Mouse (Mus musculus) left cerebral cortex, postnatal 14 days (tissue): Measurements from ENCODE around the gene Ilf2. TPM values are rescaled to one million over a fixed set of nuclear protein-coding genes. Genes with fewer than 3 reads are reported as not detected.

Experiments used
- DNase-seq, 2 experiments: peaks; one replicate each; pipeline ENCODE4 v3.0.0; 2021 to 2022; ENCODE audit warnings: low spot score in 2 of 2, mixed read lengths in 1 of 2
- intact Hi-C: fragments of 180-260 bp; cut with DNase I; formaldehyde crosslinking; loops from one replicate; pipeline ENCODE4 v1.15.1; 2025
- total RNA-seq, 2 experiments: library from RNA; stranded (reverse); gene quantifications; 2 replicates each; pipeline ENCODE4 v1.2.3; 2021

The Ilf2 gene
- total RNA-seq, 2 experiments from 2014 or later: 88.9 to 91.5 TPM

DNA sequence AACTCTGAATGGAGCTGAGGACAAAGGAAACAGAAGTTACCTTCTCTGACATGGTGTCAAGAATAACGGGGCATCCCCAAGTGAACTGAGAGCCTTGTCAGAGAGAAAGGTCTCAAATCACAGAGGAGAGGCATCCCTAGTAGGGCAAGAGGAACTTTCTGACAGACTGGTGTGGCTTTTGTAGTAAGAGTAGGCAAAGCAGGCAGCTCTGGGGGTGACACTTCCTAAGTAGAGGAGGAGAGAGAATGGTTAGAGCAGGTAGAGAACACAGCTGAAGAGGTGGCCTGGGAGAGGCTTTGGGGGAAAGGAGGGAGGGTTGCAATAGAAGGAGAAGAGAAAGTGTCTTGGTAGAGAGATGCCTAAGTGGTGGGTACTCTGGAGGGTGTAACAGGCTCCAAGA is 59.5 kb downstream of the Ilf2 start:
- DNase-seq: no peak
- intact Hi-C loops: no loop called here

GRCm38 (mm10) chr3:90537141-90537904 is 61.4 kb downstream of the Ilf2 start, which contains the start of gene S100a16:
Gene S100a16 (plus strand): TSS chr3:90537254.
- DNase-seq: peak in 1 of 2 experiments; percentile 38
- intact Hi-C loops: no loop called here

- DNase-seq: no peak
- intact Hi-C loops: no loop called here
These were observed 62.0 kb downstream of the Ilf2 start for GRCm38 (mm10) chr3:90537905-90538296.

Other genes with a start within 250 kb of the Ilf2 start
- 10 to 100 TPM; 38.8 to 44.5 TPM for gene Jtb, start 244.5 kb upstream of the Ilf2 start, total RNA-seq
- gene Creb3l4, start 232.6 kb upstream of the Ilf2 start, total RNA-seq: under 1 TPM in 1 of 2 experiments, not detected in 1; 0.23 TPM
- gene Slc39a1, start 228.0 kb upstream of the Ilf2 start, total RNA-seq: 10 to 100 TPM; 50.5 to 51.9 TPM
- 10 to 100 TPM; 30.5 to 31.6 TPM for gene Crtc2, start 222.0 kb upstream of the Ilf2 start, total RNA-seq
- 10 to 100 TPM; 28.2 to 29.4 TPM for gene Dennd4b, start 210.9 kb upstream of the Ilf2 start, total RNA-seq
- gene Gatad2b, start 182.9 kb upstream of the Ilf2 start, total RNA-seq: 10 to 100 TPM; 89.0 to 96.0 TPM
- 1 to 10 TPM; 5.1 to 6.2 TPM for gene Slc27a3, start 86.2 kb upstream of the Ilf2 start, total RNA-seq
- gene Ints3, start 42.5 kb upstream of the Ilf2 start, total RNA-seq: 10 to 100 TPM; 61.4 to 65.3 TPM
- 1 to 10 TPM; 3.4 TPM for gene Npr1, start 10.3 kb upstream of the Ilf2 start, total RNA-seq
- gene Snapin, start 14.9 kb downstream of the Ilf2 start, total RNA-seq: 10 to 100 TPM; 44.6 to 50.7 TPM
- 100 to 1,000 TPM; 180 to 184 TPM for gene Chtop, start 33.4 kb downstream of the Ilf2 start, total RNA-seq
- 10 to 100 TPM; 83.1 to 85.0 TPM for gene S100a1, start 38.3 kb downstream of the Ilf2 start, total RNA-seq
- gene S100a13, start 38.3 kb downstream of the Ilf2 start, total RNA-seq: 10 to 100 TPM; 20.4 to 22.3 TPM
- under 1 TPM; 0.57 TPM for gene S100a14, start 50.7 kb downstream of the Ilf2 start, total RNA-seq
- 10 to 100 TPM; 77.0 to 96.7 TPM for gene S100a16, start 61.1 kb downstream of the Ilf2 start, total RNA-seq
- gene S100a3, start 84.5 kb downstream of the Ilf2 start, total RNA-seq: 1 to 10 TPM; 1.1 to 3.5 TPM
- not detected for gene S100a2, start 114.1 kb downstream of the Ilf2 start, total RNA-seq
- gene Gm42674, start 125.8 kb downstream of the Ilf2 start, total RNA-seq: not detected
- 1 to 10 TPM; 6.8 to 7.0 TPM for gene S100a4, start 127.6 kb downstream of the Ilf2 start, total RNA-seq
- not detected for gene S100a5, start 132.4 kb downstream of the Ilf2 start, total RNA-seq
- gene S100a6, start 136.8 kb downstream of the Ilf2 start, total RNA-seq: 10 to 100 TPM; 30.8 to 35.1 TPM
- 1 to 10 TPM; 1.0 to 1.5 TPM for gene S100a7a, start 177.9 kb downstream of the Ilf2 start, total RNA-seq
- not detected for gene S100a8, start 192.9 kb downstream of the Ilf2 start, total RNA-seq
- 1 to 10 TPM in 1 of 2 experiments, not detected in 1; 2.5 TPM for gene S100a9, start 219.6 kb downstream of the Ilf2 start, total RNA-seq